Mouse (Mus musculus): ENCODE results near the gene Sesn1.

DNA sequence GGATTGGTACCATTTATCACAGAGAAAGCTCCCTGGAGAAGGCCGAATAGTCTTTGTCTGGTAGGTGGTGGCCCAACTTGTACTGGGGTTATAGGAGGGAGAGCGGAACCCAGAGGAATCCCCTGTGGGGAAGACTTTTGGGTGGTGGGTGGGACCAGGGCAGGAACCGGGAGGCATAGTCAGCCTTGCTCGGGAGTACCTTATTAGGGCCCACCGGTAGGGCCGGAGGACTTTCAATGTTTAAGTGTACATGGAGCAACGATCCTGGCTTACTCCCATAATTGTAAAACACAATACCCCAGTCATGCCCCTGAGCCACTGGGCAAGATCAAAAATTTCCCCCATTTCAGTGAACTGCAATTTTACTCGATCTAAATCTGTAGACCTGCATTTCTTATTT lies 12.5 kb upstream of the Sesn1 start:
- no peak for TF ChIP-seq CTCF (IDR thresholded peaks at IDR 0.05)
- TF ChIP-seq EP300 (IDR thresholded peaks at IDR 0.05) = no peak
